Mouse (Mus musculus): ENCODE measurements around the gene Pou2af1. TPM values are rescaled to one million over a fixed set of nuclear protein-coding genes. Genes with fewer than 3 reads are reported as not detected.

Pou2af1 gene
- polyA plus RNA-seq, 1 experiment from 2014 or later: not detected

GRCm38 (mm10) chr9:51277834-51278498 lies 64.5 kb downstream of the Pou2af1 start:
- Histone ChIP-seq H3K4me2 (peak overlapping the region; percentile 78), H3K9ac (peak overlapping the region; percentile 69), H3K4me3 (peak overlapping the region; percentile 55), H3K9me3 (replicated peaks) (no peaks in the 10 kb centered on the region), H3K27me3 (replicated peaks) (peaks cover 20% of the 10 kb centered on the region), H3K4me1 (replicated peaks) (peaks cover 12% of the 10 kb centered on the region), H3K27ac (ENCODE audit: poor library complexity, severe bottlenecking) (peak overlapping the region; percentile 61), H3K36me3 (no peaks in the 10 kb centered on the region)
- 21% methylated on average over 13 of the region's 13 CpGs for WGBS
- peak; percentile 41 for ATAC-seq (ENCODE audit: insufficient number of reproducible peaks, low FRiP score)

GRCm38 (mm10) chr9:51278500-51279381 lies 65.2 kb downstream of the Pou2af1 start, which contains the start of gene Colca2:
TSS of gene Colca2 (minus strand) at chr9:51278569.
- H3K4me2 ChIP-seq: peak within 1 kb of the TSS; percentile 78
- H3K27me3 ChIP-seq (replicated peaks): peaks cover 20% of the 10 kb centered on the region
- peak within 1 kb of the TSS; percentile 55 for H3K4me3 ChIP-seq
- under 1% methylated on average over 53 of the region's 53 CpGs for WGBS
- ATAC-seq (ENCODE audit: insufficient number of reproducible peaks, low FRiP score): peak; percentile 94
- peak within 1 kb of the TSS; percentile 69 for H3K9ac ChIP-seq
- H3K4me1 ChIP-seq (replicated peaks): peaks cover 12% of the 10 kb centered on the region
- no peaks in the 10 kb centered on the region for H3K36me3 ChIP-seq
- H3K9me3 ChIP-seq (replicated peaks): no peaks in the 10 kb centered on the region
- H3K27ac ChIP-seq (ENCODE audit: poor library complexity, severe bottlenecking): peak within 1 kb of the TSS; percentile 61

- no peak overlapping the region for H3K4me3 ChIP-seq
- H3K27ac ChIP-seq (ENCODE audit: poor library complexity, severe bottlenecking): no peak overlapping the region
- no peaks in the 10 kb centered on the region for H3K9me3 ChIP-seq (replicated peaks)
- WGBS: 41% methylated on average over 2 of the region's 2 CpGs
- peaks cover 5% of the 10 kb centered on the region; the same call in 1 of the 2 replicates for H3K27me3 ChIP-seq (replicated peaks)
- no peaks in the 10 kb centered on the region for H3K4me1 ChIP-seq (replicated peaks)
- H3K9ac ChIP-seq: no peak overlapping the region
- no peak overlapping the region for H3K4me2 ChIP-seq
- H3K36me3 ChIP-seq: no peaks in the 10 kb centered on the region
- ATAC-seq (ENCODE audit: insufficient number of reproducible peaks, low FRiP score): no peak
These were observed 72.6 kb downstream of the Pou2af1 start for GRCm38 (mm10) chr9:51286079-51286478.

Other genes starting within 250 kb of the Pou2af1 start
- gene Sik2, start 204.6 kb upstream of the Pou2af1 start, polyA plus RNA-seq (2016; fragmentation: Nextera tagmentation; extraction: Ambion mirVana): 18.2 and 18.7 TPM in 2 replicates
- not detected in 2 replicates for gene Btg4, start 152.8 kb upstream of the Pou2af1 start, polyA plus RNA-seq (2016; fragmentation: Nextera tagmentation; extraction: Ambion mirVana)
- 9.9 and 11.9 TPM in 2 replicates for gene Layn, start 136.6 kb upstream of the Pou2af1 start, polyA plus RNA-seq (2016; fragmentation: Nextera tagmentation; extraction: Ambion mirVana)
- not detected in 2 replicates for gene 4833427G06Rik, start 111.6 kb upstream of the Pou2af1 start, polyA plus RNA-seq (2016; fragmentation: Nextera tagmentation; extraction: Ambion mirVana)
- gene Gm32742, start 48.2 kb upstream of the Pou2af1 start, polyA plus RNA-seq (2016; fragmentation: Nextera tagmentation; extraction: Ambion mirVana): not detected in 2 replicates
- gene Colca2, start 64.9 kb downstream of the Pou2af1 start, polyA plus RNA-seq (2016; fragmentation: Nextera tagmentation; extraction: Ambion mirVana): 3.0 and 4.9 TPM in 2 replicates
- not detected in 2 replicates for gene 1810046K07Rik, start 115.2 kb downstream of the Pou2af1 start, polyA plus RNA-seq (2016; fragmentation: Nextera tagmentation; extraction: Ambion mirVana)